Mouse (Mus musculus) regulatory T cell (primary cell): ENCODE measurements around the gene S1pr3.

Experiments used
- in situ Hi-C: fragments of 300-600 bp; cut with MboI, MseI; formaldehyde crosslinking; loops from one replicate; pipeline ENCODE4 v1.15.1; 2025; ENCODE audit warnings: high pct_unique_total_duplicates

The S1pr3 gene

DNA sequence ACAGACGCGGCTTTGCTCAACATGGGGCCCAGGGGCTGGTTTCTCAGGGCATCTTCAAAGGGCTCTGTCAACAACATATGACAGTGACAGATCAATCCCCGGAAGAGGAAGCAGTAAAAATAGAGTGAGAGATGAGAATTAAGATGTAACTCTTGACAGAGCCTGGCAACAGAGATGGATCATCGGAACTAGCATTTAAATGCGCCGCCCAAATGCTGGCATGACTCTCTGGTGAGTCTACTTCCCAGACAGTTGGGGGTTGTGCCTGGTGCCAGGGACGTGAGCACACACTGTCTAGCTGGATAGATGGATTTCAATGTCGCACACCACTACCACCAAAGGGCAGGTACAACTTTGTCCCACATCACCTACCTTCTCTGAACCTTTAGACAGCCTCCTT lies 34.5 kb downstream of the S1pr3 start:
- in situ Hi-C loops: loop anchor here (10.0 kb wide), 1 partner anchor 958 kb away; no protein-coding TSS in a partner anchor

DNA sequence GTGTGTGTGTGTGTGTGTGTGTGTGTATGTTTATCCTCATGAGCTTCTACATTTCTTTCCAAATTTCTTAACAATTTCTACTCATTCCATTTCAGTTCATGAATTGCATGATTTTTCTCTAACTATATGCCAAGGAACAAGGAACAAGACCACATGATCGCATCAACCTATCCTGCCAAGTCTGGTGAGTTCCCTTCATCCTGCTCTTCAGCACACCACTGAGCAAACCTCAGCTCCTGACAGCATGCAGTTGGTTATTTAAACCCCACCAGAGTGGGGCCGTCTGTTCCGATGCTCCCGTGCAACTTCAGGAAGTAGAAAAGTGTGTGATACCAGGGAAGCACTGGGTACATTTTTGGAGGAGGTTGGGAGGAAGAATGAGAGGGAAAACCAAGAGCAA lies 38.1 kb downstream of the S1pr3 start:
- in situ Hi-C loops: loop anchor here (10.0 kb wide), 1 partner anchor 962 kb away; no protein-coding TSS in a partner anchor

DNA sequence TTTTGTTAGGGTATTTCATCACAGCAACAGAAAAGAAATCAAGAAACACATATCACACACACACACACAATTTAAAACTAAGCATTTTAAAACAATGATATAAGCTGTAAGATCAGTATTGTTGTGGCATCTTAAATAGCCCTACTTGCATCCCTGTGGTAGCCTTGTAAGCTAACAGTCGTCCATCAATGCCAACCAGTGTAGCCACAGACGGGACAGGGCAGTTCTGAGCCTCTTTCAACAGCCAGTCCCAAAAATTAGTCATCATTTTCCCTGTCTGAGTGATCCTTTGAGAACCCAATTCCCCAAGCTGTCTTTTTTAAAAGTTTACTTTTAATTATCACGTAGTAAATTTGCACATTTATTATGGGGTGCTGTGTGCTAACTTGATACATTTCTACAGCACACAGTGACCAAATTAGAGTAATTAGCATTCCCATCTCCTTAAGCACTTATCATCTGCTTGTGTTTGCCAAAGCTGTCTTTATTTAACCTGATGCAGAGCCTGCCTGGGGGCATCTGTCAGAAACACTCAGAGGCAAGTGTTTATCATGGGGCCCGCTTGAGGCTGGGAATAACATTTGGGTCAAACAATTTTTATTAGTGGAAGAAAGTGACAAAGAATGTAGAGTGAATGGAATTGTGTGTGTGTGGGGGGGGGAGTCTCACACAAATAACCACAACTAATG lies 47.9 kb downstream of the S1pr3 start:
- in situ Hi-C loops: no loop called here

DNA sequence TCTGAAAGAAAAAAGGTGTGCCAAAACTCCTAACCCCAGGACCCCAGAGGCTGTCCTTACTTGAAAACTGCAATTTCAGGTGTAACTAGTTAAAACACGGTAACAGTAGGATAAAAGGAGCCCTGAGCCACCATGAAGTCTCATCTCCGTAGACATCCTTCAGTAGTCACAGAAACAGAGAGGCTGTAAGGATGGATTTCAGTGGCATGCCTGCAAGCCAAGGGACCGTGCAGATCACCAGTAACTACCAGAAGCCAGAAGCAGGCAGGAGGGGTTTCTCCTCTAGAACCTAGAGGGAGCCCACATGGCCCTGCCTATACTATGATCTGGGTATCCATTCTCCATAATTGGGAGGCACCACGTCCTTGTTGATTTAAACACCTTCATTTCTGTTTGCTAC lies 55.9 kb downstream of the S1pr3 start:
- in situ Hi-C loops: no loop called here

DNA sequence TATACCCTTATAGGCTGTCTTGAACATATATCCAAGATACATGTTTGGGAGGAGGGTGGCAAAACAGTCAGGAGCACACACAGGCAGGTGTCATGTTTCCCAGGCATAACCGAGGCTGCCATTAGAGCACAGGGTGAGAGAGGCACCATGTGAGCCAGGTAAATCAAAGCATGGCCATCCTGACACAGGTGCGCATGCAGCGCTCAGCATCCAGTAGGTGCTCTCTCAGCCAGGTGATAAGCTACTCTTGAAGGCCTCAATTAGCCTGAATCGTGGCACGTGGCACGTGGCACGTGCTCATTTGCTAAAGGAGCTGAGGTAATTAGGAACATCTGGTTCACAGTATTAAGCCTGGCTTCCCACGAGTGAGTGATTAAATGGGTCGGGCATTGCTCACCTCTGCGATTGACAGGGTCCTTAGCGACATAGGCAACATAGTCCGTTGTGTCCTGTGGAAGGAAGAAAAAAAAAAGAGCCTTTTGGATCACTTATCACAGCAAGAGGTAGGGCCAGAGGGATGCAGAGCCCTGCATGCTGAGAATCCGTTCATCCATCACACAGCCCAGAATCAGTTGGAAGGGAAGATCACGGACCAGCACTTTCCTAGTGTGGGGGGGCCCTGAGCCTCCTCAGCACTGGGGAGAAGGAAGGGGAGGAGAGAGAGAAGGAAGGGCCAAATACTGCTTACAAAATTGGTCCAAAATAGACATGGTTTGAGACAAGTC lies 57.8 kb downstream of the S1pr3 start:
- in situ Hi-C loops: no loop called here

DNA sequence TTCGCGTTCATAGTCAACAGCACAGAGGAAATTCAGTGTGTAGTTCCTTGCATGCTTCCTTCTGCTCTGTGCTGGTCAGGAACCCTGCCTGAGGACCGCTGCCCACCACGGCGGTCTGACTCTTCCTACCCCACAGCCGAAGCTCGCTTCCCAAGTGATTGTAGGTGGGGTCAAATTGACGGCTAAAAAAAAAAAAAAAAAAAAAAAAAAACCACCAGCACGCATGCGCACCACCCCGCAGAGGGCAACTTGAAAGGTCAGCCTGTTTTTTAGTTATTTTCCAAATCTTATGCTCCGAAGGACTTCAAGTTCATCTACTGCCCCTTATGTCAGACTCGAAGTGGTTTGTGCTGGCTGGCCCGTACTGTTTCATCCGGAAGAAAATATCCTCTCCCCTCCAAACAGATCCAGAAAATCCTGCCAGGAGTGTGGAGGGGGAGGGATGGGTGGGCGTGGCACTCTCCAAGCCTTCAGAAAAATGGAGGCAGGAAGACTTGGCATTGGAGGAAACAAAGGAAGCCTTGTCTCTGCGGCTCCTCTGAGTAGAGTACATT lies 60.3 kb downstream of the S1pr3 start:
- in situ Hi-C loops: no loop called here
